Mouse (Mus musculus): Measurements from ENCODE around the gene Npas4.

- TF ChIP-seq ZC3H11A (IDR thresholded peaks at IDR 0.05; ENCODE audit: borderline replicate concordance, low read depth, low read length) (no peak), HCFC1 (IDR thresholded peaks at IDR 0.05; ENCODE audit: borderline replicate concordance, insufficient read depth, low read length) (peak; percentile 86)
Measured at GRCm38 (mm10) chr19:4961928-4962601, 28.1 kb downstream of the Npas4 start, which contains the start of gene Mrpl11.

Data from ES-E14 (cell line).